Mouse (Mus musculus): Measurements from ENCODE around the gene Prpf6. TPM values are rescaled to one million over a fixed set of nuclear protein-coding genes. Genes with fewer than 3 reads are reported as not detected.

Gene Prpf6
- polyA plus RNA-seq, 1 experiment from 2014 or later, result 57.3 TPM

DNA sequence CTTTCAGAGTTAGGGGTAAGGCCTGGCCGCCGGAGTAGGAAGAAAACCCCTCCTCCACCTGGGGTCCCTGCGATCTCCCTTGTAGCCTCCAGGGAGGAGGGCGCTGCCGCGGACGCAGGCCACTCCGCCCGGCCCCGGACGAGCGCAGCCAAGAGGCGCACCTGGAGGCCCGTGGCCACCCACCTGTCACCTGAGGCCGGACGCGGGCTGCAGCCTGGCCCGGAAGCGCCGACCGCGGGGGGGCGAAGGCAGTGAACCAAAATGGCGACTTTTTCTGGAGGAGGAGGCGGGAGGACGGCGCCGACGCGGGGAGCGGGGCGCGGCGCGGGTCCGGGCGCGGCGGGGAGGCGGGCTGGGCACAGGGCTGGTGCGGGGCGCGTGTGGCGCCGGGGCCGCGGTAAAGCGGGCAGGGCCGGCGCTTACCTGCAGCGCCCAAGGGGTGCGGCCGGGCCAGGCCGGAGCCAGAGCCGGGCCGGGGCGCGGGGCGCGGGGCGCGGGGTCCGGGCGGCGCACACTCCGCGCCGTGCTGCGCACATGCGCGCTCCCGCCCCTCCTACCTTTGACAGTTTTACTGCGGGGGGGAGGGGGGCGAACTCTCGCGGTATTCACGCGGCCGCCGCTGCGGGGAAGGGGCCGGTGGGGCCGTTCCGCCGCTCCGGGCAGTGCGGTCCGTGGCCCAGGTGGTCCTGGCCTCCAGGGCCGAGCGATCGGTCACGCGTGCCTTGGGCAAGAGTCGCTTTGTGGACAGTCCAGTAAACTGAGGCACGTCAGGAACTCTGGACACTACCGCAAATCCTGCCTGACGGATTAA lies 768 bp downstream of the Prpf6 start, which contains the start of gene Zfp512b:
Gene Zfp512b, minus strand, starts transcription at position 573 of the 811 bp plus-strand sequence.
- Histone ChIP-seq H3K4me3 (ENCODE audit: low read length) (peak within 1 kb of the TSS; percentile 93), H3K36me3 (ENCODE audit: control insufficient read depth, insufficient read depth, low read length) (peaks cover 29% of the 10 kb centered on the region), H3K4me2 (ENCODE audit: low read length) (peak within 1 kb of the TSS; percentile 74), H3K27me3 (replicated peaks; ENCODE audit: control insufficient read depth, insufficient read depth, low read length) (no peaks in the 10 kb centered on the region), H3K27ac (ENCODE audit: low read depth, low read length) (peak within 1 kb of the TSS; percentile 96), H3K9me3 (ENCODE audit: control insufficient read depth, low read length) (no peaks in the 10 kb centered on the region), H3K4me1 (ENCODE audit: control insufficient read depth, insufficient read depth, low read depth, low read length) (peaks cover 24% of the 10 kb centered on the region), H3K9ac (ENCODE audit: low read depth, low read length) (peak within 1 kb of the TSS; percentile 95)
- peak; percentile 86 for ATAC-seq
- under 1% methylated on average over 64 of the region's 97 CpGs for WGBS

DNA sequence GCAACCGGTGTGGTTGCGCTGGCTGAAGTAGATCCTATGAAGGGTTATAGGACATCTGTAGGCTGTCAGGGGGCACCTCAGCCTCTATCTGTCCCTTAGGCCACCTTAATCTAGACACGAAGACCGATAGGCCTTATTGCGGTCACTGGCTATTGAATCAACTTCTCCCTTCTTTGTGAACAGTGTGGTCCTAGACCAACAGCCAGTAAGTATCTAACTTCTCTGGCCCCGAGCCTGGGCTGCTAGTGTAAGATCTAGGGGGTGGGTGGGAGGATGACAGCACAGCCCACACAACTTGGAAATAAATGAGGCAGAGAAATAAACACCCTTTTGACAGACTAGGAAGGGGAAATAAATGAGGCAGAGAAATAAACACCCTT lies 1.4 kb downstream of the Prpf6 start:
- H3K4me3 ChIP-seq (ENCODE audit: low read length), result peak overlapping the region; percentile 93
- peak overlapping the region; percentile 74 for H3K4me2 ChIP-seq (ENCODE audit: low read length)
- ATAC-seq, result peak; percentile 23
- H3K9me3 ChIP-seq (ENCODE audit: control insufficient read depth, low read length), result no peaks in the 10 kb centered on the region
- H3K36me3 ChIP-seq (ENCODE audit: control insufficient read depth, insufficient read depth, low read length), result peaks cover 24% of the 10 kb centered on the region
- no peaks in the 10 kb centered on the region for H3K27me3 ChIP-seq (replicated peaks; ENCODE audit: control insufficient read depth, insufficient read depth, low read length)
- H3K9ac ChIP-seq (ENCODE audit: low read depth, low read length), result peak overlapping the region; percentile 95
- peaks cover 29% of the 10 kb centered on the region for H3K4me1 ChIP-seq (ENCODE audit: control insufficient read depth, insufficient read depth, low read depth, low read length)
- peak overlapping the region; percentile 96 for H3K27ac ChIP-seq (ENCODE audit: low read depth, low read length)
- WGBS, result 0% methylated on average over 6 of the region's 6 CpGs

DNA sequence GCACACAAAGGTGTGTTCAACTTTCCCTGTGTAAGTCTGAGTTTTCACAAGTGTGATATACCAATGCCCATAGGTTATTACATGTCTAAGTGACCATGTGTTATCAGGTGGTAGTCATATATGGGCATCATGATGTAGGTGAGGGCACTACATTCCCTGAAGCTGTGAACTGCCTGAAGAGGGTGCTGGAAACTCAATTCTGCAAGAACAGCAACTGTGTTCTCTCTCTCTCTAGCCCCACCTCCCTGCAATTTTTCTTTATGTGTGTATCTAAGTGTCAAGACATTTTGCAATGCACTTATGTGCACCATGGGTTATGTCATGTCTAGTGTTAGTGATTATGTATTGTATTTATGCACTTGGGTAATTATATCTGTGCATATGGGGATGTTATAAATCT lies 2.3 kb downstream of the Prpf6 start:
- Histone ChIP-seq H3K9me3 (ENCODE audit: control insufficient read depth, low read length) (no peaks in the 10 kb centered on the region), H3K9ac (ENCODE audit: low read depth, low read length) (no peak overlapping the region), H3K27me3 (replicated peaks; ENCODE audit: control insufficient read depth, insufficient read depth, low read length) (no peaks in the 10 kb centered on the region), H3K4me1 (ENCODE audit: control insufficient read depth, insufficient read depth, low read depth, low read length) (peaks cover 33% of the 10 kb centered on the region), H3K27ac (ENCODE audit: low read depth, low read length) (no peak overlapping the region), H3K36me3 (ENCODE audit: control insufficient read depth, insufficient read depth, low read length) (peaks cover 17% of the 10 kb centered on the region), H3K4me2 (ENCODE audit: low read length) (no peak overlapping the region), H3K4me3 (ENCODE audit: low read length) (no peak overlapping the region)
- no peak for ATAC-seq

DNA sequence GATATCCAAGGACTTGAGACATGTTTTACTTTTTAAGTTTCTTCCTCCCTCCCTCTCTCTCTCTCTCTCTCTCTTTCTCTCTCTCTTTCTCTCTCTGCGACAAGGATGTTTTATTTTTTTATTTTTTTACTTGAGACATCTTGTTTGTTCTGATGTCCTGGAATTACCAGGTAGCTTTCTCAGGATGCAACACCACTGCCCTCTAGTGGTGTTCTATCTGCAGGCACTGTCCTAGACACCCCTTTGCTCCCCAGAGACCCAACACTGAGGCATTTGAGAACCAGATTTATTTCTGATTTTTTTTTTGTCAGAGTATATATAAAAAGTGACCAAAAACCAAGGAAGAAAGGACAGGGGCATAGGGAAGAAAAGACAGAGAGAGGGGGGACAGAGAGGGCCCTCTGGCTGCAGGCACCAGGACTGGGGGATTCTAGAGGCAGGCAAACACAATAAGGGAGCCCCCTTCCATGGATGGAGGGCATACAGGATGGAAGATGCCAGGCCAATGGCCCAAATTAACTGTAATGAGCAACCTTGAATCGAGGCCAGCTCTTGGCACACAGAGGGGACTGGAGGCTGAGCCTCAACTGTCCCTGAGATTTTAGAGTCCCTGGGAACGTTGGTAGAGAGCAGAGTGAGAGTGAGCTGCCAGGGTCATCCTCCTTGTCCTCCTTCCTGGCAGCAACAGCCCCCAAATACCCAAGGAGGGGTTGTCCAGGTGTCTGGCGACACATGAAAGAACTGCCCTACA lies 3.5 kb downstream of the Prpf6 start:
- no peak overlapping the region for H3K4me3 ChIP-seq (ENCODE audit: low read length)
- H3K9me3 ChIP-seq (ENCODE audit: control insufficient read depth, low read length), result no peaks in the 10 kb centered on the region
- peaks cover 7% of the 10 kb centered on the region for H3K36me3 ChIP-seq (ENCODE audit: control insufficient read depth, insufficient read depth, low read length)
- H3K27ac ChIP-seq (ENCODE audit: low read depth, low read length), result 0 out of 2 replicates have a peak overlapping the region, but pooled peaks have one; percentile 1
- no peak for ATAC-seq
- H3K4me1 ChIP-seq (ENCODE audit: control insufficient read depth, insufficient read depth, low read depth, low read length), result peaks cover 33% of the 10 kb centered on the region
- H3K9ac ChIP-seq (ENCODE audit: low read depth, low read length), result no peak overlapping the region
- no peaks in the 10 kb centered on the region for H3K27me3 ChIP-seq (replicated peaks; ENCODE audit: control insufficient read depth, insufficient read depth, low read length)
- H3K4me2 ChIP-seq (ENCODE audit: low read length), result no peak overlapping the region
- whole genome bisulfite sequencing, result 66% methylated on average over 4 of the region's 4 CpGs

DNA sequence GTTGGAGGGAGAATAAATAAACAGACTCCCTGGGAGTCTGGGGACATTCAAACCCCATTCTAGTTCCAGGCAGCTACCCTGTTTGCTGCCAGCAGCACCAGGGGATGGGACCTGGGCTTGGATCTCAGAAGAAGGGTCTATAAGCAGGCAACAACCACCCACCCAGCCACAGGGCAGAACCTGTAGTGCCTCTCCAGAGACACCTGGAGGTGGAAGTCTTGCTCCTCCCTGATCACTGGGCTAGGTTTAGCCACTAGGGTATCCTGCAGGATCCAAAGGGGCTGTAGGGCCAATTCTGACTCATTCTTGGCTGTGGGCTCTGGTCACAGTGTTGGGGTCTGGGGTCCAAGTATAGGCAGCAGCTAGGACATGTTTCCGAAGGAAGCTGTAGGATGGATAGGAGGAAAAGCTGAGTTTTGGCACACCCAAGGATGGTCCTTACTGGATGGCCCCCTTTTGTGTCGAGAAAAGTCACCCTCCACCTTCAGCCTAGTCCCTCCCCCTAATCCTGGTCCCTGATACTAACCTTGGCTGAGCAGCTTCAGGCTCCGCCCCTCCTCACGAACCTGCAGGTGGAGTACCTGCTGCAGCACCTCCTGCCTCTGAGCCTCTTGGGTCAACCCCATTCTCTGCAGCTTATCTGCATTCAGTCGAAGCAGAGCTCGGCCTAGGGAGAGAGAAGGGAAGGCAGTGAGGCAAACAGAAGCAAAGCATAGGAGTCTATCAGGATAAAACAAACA lies 4.7 kb downstream of the Prpf6 start:
- H3K4me1 ChIP-seq (ENCODE audit: control insufficient read depth, insufficient read depth, low read depth, low read length), result peaks cover 26% of the 10 kb centered on the region
- H3K27ac ChIP-seq (ENCODE audit: low read depth, low read length), result no peak overlapping the region
- no peak for ATAC-seq
- peaks cover 3% of the 10 kb centered on the region; the same call in 1 of the 2 replicates for H3K36me3 ChIP-seq (ENCODE audit: control insufficient read depth, insufficient read depth, low read length)
- no peak overlapping the region for H3K9ac ChIP-seq (ENCODE audit: low read depth, low read length)
- H3K9me3 ChIP-seq (ENCODE audit: control insufficient read depth, low read length), result no peaks in the 10 kb centered on the region
- WGBS, result 68% methylated on average over 6 of the region's 6 CpGs
- H3K4me3 ChIP-seq (ENCODE audit: low read length), result no peak overlapping the region
- H3K27me3 ChIP-seq (replicated peaks; ENCODE audit: control insufficient read depth, insufficient read depth, low read length), result no peaks in the 10 kb centered on the region
- no peak overlapping the region for H3K4me2 ChIP-seq (ENCODE audit: low read length)

DNA sequence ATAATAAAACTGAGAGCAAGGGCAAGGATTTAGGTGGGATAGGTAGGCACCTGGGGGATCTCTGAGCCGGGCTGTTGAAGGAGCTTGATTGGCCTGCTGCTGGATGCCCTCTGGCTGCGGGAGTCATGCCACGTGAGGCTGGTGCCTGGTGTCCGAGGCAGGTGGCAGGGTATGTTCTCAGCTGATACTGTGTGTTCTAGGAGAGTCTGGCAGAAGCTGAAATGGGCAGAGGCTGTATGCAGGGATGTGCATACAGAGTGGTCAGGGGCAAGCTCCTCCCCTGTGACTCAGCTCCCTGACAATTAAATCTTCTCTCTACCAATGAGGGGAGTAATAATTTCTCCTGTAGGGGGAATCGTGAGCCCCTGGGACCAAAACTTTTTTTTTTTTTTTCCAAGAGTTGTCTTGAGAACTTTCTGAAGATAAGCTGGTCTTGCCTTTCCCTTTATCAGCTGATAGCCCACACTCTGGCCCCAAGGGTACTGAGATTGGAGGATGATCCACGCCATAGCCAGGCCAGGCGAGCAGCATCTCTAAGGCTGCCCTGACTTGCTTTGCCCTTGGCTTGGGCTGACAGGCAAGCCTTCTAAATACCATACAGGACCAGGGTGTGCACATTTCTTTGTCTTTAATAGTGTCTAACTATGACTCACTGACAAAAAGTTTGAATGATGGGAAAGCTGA lies 5.9 kb downstream of the Prpf6 start:
- Histone ChIP-seq H3K36me3 (ENCODE audit: control insufficient read depth, insufficient read depth, low read length) (peaks cover 3% of the 10 kb centered on the region; the same call in 1 of the 2 replicates), H3K9me3 (ENCODE audit: control insufficient read depth, low read length) (no peaks in the 10 kb centered on the region), H3K27ac (ENCODE audit: low read depth, low read length) (no peak overlapping the region), H3K4me2 (ENCODE audit: low read length) (peak overlapping the region; percentile 92), H3K4me3 (ENCODE audit: low read length) (no peak overlapping the region), H3K27me3 (replicated peaks; ENCODE audit: control insufficient read depth, insufficient read depth, low read length) (no peaks in the 10 kb centered on the region), H3K4me1 (ENCODE audit: control insufficient read depth, insufficient read depth, low read depth, low read length) (peaks cover 33% of the 10 kb centered on the region), H3K9ac (ENCODE audit: low read depth, low read length) (no peak overlapping the region; the same call in none of the 2 replicates)
- ATAC-seq, result no peak
- 72% methylated on average over 7 of the region's 7 CpGs for WGBS

DNA sequence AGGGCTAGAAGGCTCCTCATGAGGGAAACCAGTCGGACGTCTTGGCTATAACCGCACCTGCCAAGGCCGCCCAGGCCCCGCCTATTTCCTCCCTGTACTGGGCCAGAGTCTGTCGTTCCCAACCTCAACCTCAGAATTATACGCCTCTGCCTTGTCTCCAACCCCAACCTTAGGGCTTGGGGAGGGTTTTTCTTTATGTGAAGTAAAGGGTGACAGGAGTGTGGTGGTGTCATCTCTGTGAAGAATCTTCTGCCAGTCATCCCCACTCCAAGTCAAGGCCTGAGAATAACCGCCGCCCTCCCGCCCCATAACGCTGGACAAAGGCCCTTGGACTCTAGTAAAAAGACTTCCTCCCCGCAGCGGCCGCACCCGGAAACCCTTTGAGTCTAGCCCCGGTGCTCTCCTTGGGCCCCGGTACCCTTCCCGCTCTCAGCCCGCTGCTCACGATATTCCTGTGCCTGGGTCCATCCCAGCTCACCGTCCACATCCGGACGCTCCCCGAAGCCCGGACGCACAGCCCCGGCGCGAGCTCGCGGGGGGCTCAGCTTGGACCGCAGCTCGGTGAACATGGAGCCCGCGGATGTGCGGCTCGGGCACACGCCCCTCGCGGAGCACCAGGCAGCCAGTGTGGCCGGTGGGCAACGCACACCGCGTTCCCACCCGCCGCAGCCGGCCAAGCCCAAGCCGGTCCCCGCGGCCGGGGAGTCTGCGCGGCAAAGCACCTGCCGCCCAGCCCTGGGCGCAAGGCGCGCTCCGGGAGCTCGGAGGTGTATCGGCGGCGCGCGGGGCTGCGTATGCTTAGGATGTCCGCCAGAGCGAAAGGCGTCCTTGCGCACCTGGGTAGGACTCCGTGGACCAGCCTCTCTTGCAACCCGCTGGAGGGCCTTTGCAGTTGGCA lies 7.0 kb downstream of the Prpf6 start, which contains the start of gene Samd10:
Gene Samd10, minus strand, starts transcription at position 759 of the 898 bp plus-strand sequence.
- Histone ChIP-seq H3K9me3 (ENCODE audit: control insufficient read depth, low read length) (no peaks in the 10 kb centered on the region), H3K4me2 (ENCODE audit: low read length) (peak within 1 kb of the TSS; percentile 92), H3K4me3 (ENCODE audit: low read length) (peak within 1 kb of the TSS; percentile 79), H3K27me3 (replicated peaks; ENCODE audit: control insufficient read depth, insufficient read depth, low read length) (no peaks in the 10 kb centered on the region), H3K4me1 (ENCODE audit: control insufficient read depth, insufficient read depth, low read depth, low read length) (peaks cover 33% of the 10 kb centered on the region), H3K27ac (ENCODE audit: low read depth, low read length) (peak within 1 kb of the TSS; percentile 94), H3K36me3 (ENCODE audit: control insufficient read depth, insufficient read depth, low read length) (peaks cover 3% of the 10 kb centered on the region; the same call in 1 of the 2 replicates), H3K9ac (ENCODE audit: low read depth, low read length) (peak within 1 kb of the TSS; percentile 94)
- WGBS, result 2% methylated on average over 71 of the region's 71 CpGs
- peak; percentile 45 for ATAC-seq

Measured in hindbrain, embryonic 16.5 days (tissue).